12 mouse cellular contexts compared by ENCODE assay signal in genomic region chr9:23219754-23220153, GRCm38 (mm10). TPM values are rescaled to one million over a fixed set of nuclear protein-coding genes. Genes with fewer than 3 reads are reported as not detected.
DNase-seq lines count a peak whose midpoint lies in the region; ATAC-seq and TF ChIP-seq lines count a peak whose summit lies in the region.
"Had no signal": no experiment of that assay in that cellular context is flagged by ENCODE, and none has a peak within 500 bp of the region (broad histone marks: within the 10 kb centered on the region; RNA-seq: fewer than 3 reads in every experiment).

No protein-coding gene starts in this region.

- no peak overlapping the region for H3K27ac ChIP-seq in gastrocnemius, adult 2 months
- H3K27ac ChIP-seq: liver, embryonic 13.5 days had no signal

- H3K4me3 ChIP-seq in gastrocnemius, adult 2 months, result no peak overlapping the region
- H3K4me3 ChIP-seq: liver, embryonic 13.5 days had no signal

- DNase-seq in gastrocnemius, adult 2 months, result no peak
- DNase-seq in gastrocnemius, adult 8-10 months (ENCODE audit: low spot score in 2 of 2), result no peak
- DNase-seq in lung, postnatal 4 days, result peak; percentile 33 to 43
- no peak for DNase-seq in lung, postnatal 36 days
- DNase-seq in ES-CJ7 (ENCODE audit: low read depth, low spot score), result peak; percentile 34
- DNase-seq in urinary bladder, adult 2 months (ENCODE audit: low spot score), result no peak
- no peak for DNase-seq in cerebellum, adult 11-12 months
- DNase-seq: embryo, embryonic 11 days; kidney, postnatal 10 days; liver, embryonic 13.5 days had no signal

- TF ChIP-seq CTCF in gastrocnemius, adult 2 months (IDR thresholded peaks at IDR 0.05), result peak; percentile 35; the same call in 1 of the 2 replicates

- peak; percentile 71 to 78 for ATAC-seq in hematopoietic stem cell, adult 5-6 weeks (replicated peaks in 1 of 2; ENCODE audit: insufficient read depth in 1 of 2, low FRiP score in 2 of 2, low TSS enrichment in 1 of 2, low read depth in 1 of 2, poor library complexity in 2 of 2, severe bottlenecking in 2 of 2)
- ATAC-seq: forebrain, embryonic 16.5 days had no signal

- intact Hi-C loops in gastrocnemius, adult 2 months (cut with DNase I), result loop anchor here (10.0 kb wide), 1 partner anchor 505 kb away; no protein-coding TSS in a partner anchor

RNA-seq across cellular contexts. Expression of gene Bmper, which starts 3.1 kb away (rescaled TPM):
- total RNA-seq in gastrocnemius, adult 2 months (2021), result 1 to 10 TPM; 4.0 to 4.4 TPM
- total RNA-seq in gastrocnemius, adult 8-10 months (2022), result 1 to 10 TPM; 2.0 to 5.3 (median 3.0) TPM
- total RNA-seq in hematopoietic stem cell, adult 5-6 weeks (2017), result not detected in 2 replicates
- 0.69 and 1.3 TPM in 2 replicates for polyA plus RNA-seq in urinary bladder, adult 2 months (2012; rRNA removed)

Comparison
In these comparisons a context has a peak if more than half of its experiments do, and no peak if none do; other contexts are left out.
1. DNase-seq: peak in lung, postnatal 4 days (2 of 2) and ES-CJ7 (single experiment); none in gastrocnemius, adult 2 months (single experiment), gastrocnemius, adult 8-10 months (0 of 2), lung, postnatal 36 days (single experiment), urinary bladder, adult 2 months (single experiment) and cerebellum, adult 11-12 months (single experiment).